Mouse (Mus musculus) lung, embryonic 16.5 days (tissue): ENCODE results near the gene Cog5. TPM values are rescaled to one million over a fixed set of nuclear protein-coding genes. Genes with fewer than 3 reads are reported as not detected.

Experiments used
- ATAC-seq: fragments of 200-750 bp; cut with Nextera tagmentation; 2 replicates; pipeline ENCODE4 v1.8.0; 2017; ENCODE audit warnings: low read depth, mild to moderate bottlenecking, moderate library complexity
- H3K27ac ChIP-seq: fragments of 300-500 bp; sonication (generic); 2 replicates; pipeline ENCODE4 v1.5.1; 2014; ENCODE audit warnings: mild to moderate bottlenecking, control low read depth, low read length
- H3K27me3 ChIP-seq: fragments of 300-500 bp; sonication (generic); 2 replicates; pipeline ENCODE4 v1.6.1; 2014; ENCODE audit warnings: low read depth, low read length, mixed read lengths; ENCODE audit not compliant: control insufficient read depth, insufficient read depth
- H3K36me3 ChIP-seq: fragments of 300-500 bp; sonication (generic); 2 replicates; pipeline ENCODE4 v1.6.1; 2014; ENCODE audit warnings: low read length; ENCODE audit not compliant: control insufficient read depth, insufficient read depth
- H3K4me1 ChIP-seq: fragments of 300-500 bp; sonication (generic); replicated peaks from 2 replicates; pipeline ENCODE4 v1.6.1; 2014; ENCODE audit warnings: low read length, mixed read lengths; ENCODE audit not compliant: control insufficient read depth, insufficient read depth
- H3K4me2 ChIP-seq: fragments of 300-500 bp; sonication (generic); 2 replicates; pipeline ENCODE4 v1.6.1; 2014; ENCODE audit warnings: low read depth, low read length, control low read depth
- H3K4me3 ChIP-seq: fragments of 300-500 bp; sonication (generic); 2 replicates; pipeline ENCODE4 v1.5.1; 2014; ENCODE audit warnings: mild to moderate bottlenecking, low read length, control low read depth
- H3K9ac ChIP-seq: fragments of 300-500 bp; sonication (generic); 2 replicates; pipeline ENCODE4 v1.6.1; 2014; ENCODE audit warnings: low read length, control low read depth
- H3K9me3 ChIP-seq: fragments of 300-500 bp; sonication (generic); 2 replicates; pipeline ENCODE4 v1.6.1; 2016; ENCODE audit warnings: low read length; ENCODE audit not compliant: control insufficient read depth
- WGBS: fragments of 180-500 bp; shearing (Covaris S2); extraction: QIAGEN DNeasy Blood & Tissue Kit; methylation state at CpG from one replicate; pipeline ENCODE4 v1.1.7; 2014; 5-methylcytosine and 5-hydroxymethylcytosine counted together
- polyA plus RNA-seq: library from polyadenylated mRNA; unstranded; fragments of >200 nt; fragmentation: Nextera tagmentation; extraction: Ambion mirVana; gene quantifications from 2 replicates; pipeline ENCODE4 v1.2.1, GENCODE M21; 2015

Cog5 gene
- polyA plus RNA-seq, 1 experiment from 2014 or later, result 27.8 TPM

GRCm38 (mm10) chr12:31755885-31756755 is 101.5 kb downstream of the Cog5 start:
- H3K4me3 ChIP-seq, result no peak overlapping the region
- no peak for ATAC-seq
- H3K9ac ChIP-seq, result no peak overlapping the region
- 55% methylated on average over 2 of the region's 2 CpGs for WGBS
- no peak overlapping the region for H3K27ac ChIP-seq
- no peaks in the 10 kb centered on the region for H3K9me3 ChIP-seq
- no peaks in the 10 kb centered on the region for H3K27me3 ChIP-seq
- H3K4me2 ChIP-seq, result no peak overlapping the region
- H3K4me1 ChIP-seq, result no peaks in the 10 kb centered on the region
- H3K36me3 ChIP-seq, result no peaks in the 10 kb centered on the region

GRCm38 (mm10) chr12:31773612-31774011 is 118.9 kb downstream of the Cog5 start:
- Histone ChIP-seq H3K27me3 (no peaks in the 10 kb centered on the region), H3K36me3 (no peaks in the 10 kb centered on the region), H3K27ac (no peak overlapping the region), H3K4me3 (no peak overlapping the region), H3K4me1 (no peaks in the 10 kb centered on the region), H3K9ac (no peak overlapping the region), H3K4me2 (no peak overlapping the region), H3K9me3 (no peaks in the 10 kb centered on the region)
- ATAC-seq, result no peak
- 85% methylated on average over 3 of the region's 3 CpGs for WGBS

- WGBS, result 81% methylated on average over 1 of the region's 1 CpGs
- Histone ChIP-seq H3K4me3 (no peak overlapping the region), H3K9me3 (no peaks in the 10 kb centered on the region), H3K9ac (no peak overlapping the region), H3K27ac (no peak overlapping the region), H3K36me3 (no peaks in the 10 kb centered on the region), H3K27me3 (no peaks in the 10 kb centered on the region), H3K4me2 (no peak overlapping the region), H3K4me1 (no peaks in the 10 kb centered on the region)
- ATAC-seq, result no peak
These were observed 129.6 kb downstream of the Cog5 start for GRCm38 (mm10) chr12:31784291-31784690.

GRCm38 (mm10) chr12:31788530-31788929 is 133.9 kb downstream of the Cog5 start:
- WGBS, result 92% methylated on average over 3 of the region's 3 CpGs

GRCm38 (mm10) chr12:31806410-31807154 is 151.9 kb downstream of the Cog5 start:
- no peaks in the 10 kb centered on the region for H3K9me3 ChIP-seq
- WGBS, result 62% methylated on average over 5 of the region's 5 CpGs
- no peak overlapping the region for H3K9ac ChIP-seq
- no peaks in the 10 kb centered on the region for H3K36me3 ChIP-seq
- no peak for ATAC-seq
- no peak overlapping the region for H3K27ac ChIP-seq
- no peak overlapping the region for H3K4me3 ChIP-seq
- no peaks in the 10 kb centered on the region for H3K4me1 ChIP-seq
- no peak overlapping the region for H3K4me2 ChIP-seq
- H3K27me3 ChIP-seq, result no peaks in the 10 kb centered on the region

More at GRCm38 (mm10) chr12:31788530-31788929, 133.9 kb downstream of the Cog5 start:
- Histone ChIP-seq H3K4me1 (no peaks in the 10 kb centered on the region), H3K4me3 (no peak overlapping the region), H3K36me3 (no peaks in the 10 kb centered on the region), H3K27ac (no peak overlapping the region), H3K9ac (no peak overlapping the region), H3K4me2 (no peak overlapping the region), H3K9me3 (no peaks in the 10 kb centered on the region), H3K27me3 (no peaks in the 10 kb centered on the region)
- ATAC-seq, result no peak

- no peak for ATAC-seq
- WGBS, result 86% methylated on average over 3 of the region's 3 CpGs
- Histone ChIP-seq H3K27ac (no peak overlapping the region), H3K4me3 (no peak overlapping the region), H3K9me3 (no peaks in the 10 kb centered on the region), H3K36me3 (no peaks in the 10 kb centered on the region), H3K27me3 (no peaks in the 10 kb centered on the region), H3K4me2 (no peak overlapping the region), H3K9ac (no peak overlapping the region), H3K4me1 (no peaks in the 10 kb centered on the region)
These were observed 163.4 kb downstream of the Cog5 start for GRCm38 (mm10) chr12:31818051-31818461.

- H3K4me1 ChIP-seq, result no peaks in the 10 kb centered on the region
- H3K9ac ChIP-seq, result no peak overlapping the region
- no peak overlapping the region for H3K4me2 ChIP-seq
- no peaks in the 10 kb centered on the region for H3K27me3 ChIP-seq
- no peak overlapping the region for H3K4me3 ChIP-seq
- H3K36me3 ChIP-seq, result no peaks in the 10 kb centered on the region
- H3K9me3 ChIP-seq, result no peaks in the 10 kb centered on the region
- no peak overlapping the region for H3K27ac ChIP-seq
- no peak for ATAC-seq
These were observed 164.4 kb downstream of the Cog5 start for GRCm38 (mm10) chr12:31819096-31819495.

GRCm38 (mm10) chr12:31819520-31819919 is 164.9 kb downstream of the Cog5 start:
- no peak overlapping the region for H3K4me2 ChIP-seq
- H3K36me3 ChIP-seq, result no peaks in the 10 kb centered on the region
- H3K4me3 ChIP-seq, result no peak overlapping the region
- ATAC-seq, result no peak
- no peaks in the 10 kb centered on the region for H3K27me3 ChIP-seq
- H3K9ac ChIP-seq, result no peak overlapping the region
- H3K9me3 ChIP-seq, result no peaks in the 10 kb centered on the region
- no peaks in the 10 kb centered on the region for H3K4me1 ChIP-seq
- no peak overlapping the region for H3K27ac ChIP-seq
- 77% methylated on average over 7 of the region's 7 CpGs for WGBS

GRCm38 (mm10) chr12:31823671-31824070 is 169.0 kb downstream of the Cog5 start:
- no peaks in the 10 kb centered on the region for H3K4me1 ChIP-seq
- no peaks in the 10 kb centered on the region for H3K9me3 ChIP-seq
- WGBS, result 85% methylated on average over 3 of the region's 3 CpGs
- H3K27ac ChIP-seq, result no peak overlapping the region
- H3K4me3 ChIP-seq, result no peak overlapping the region
- H3K36me3 ChIP-seq, result no peaks in the 10 kb centered on the region
- no peak overlapping the region for H3K4me2 ChIP-seq
- no peak overlapping the region for H3K9ac ChIP-seq
- no peak for ATAC-seq
- no peaks in the 10 kb centered on the region for H3K27me3 ChIP-seq
